In genomic region chr7:31017104-31017901, GRCm38 (mm10) we compare ENCODE assay signal across 8 mouse cellular contexts. TPM values are rescaled to one million over a fixed set of nuclear protein-coding genes. Genes with fewer than 3 reads are reported as not detected.
DNase-seq lines count a peak whose midpoint lies in the region; ATAC-seq and TF ChIP-seq lines count a peak whose summit lies in the region.
"Had no signal": no experiment of that assay in that cellular context is flagged by ENCODE, and none has a peak within 500 bp of the region (broad histone marks: within the 10 kb centered on the region; RNA-seq: fewer than 3 reads in every experiment).

No protein-coding gene starts in this region.

- no peak overlapping the region for H3K4me3 ChIP-seq in liver, adult 2 months (ENCODE audit: insufficient read depth, low read depth, low read length)
- H3K4me3 ChIP-seq in stomach, embryonic 14.5 days (ENCODE audit: low read depth, low read length): no peak overlapping the region
- H3K4me3 ChIP-seq: erythroblast, embryonic 14.5 days had no signal

- H3K27me3 ChIP-seq in liver, adult 2 months (ENCODE audit: control insufficient read depth, insufficient read depth, low read length): no peaks in the 10 kb centered on the region
- H3K27me3 ChIP-seq in stomach, embryonic 14.5 days (ENCODE audit: control insufficient read depth, insufficient read depth, low read length): no peaks in the 10 kb centered on the region

- WGBS in liver, adult 2 months: 62% methylated on average over 10 of the region's 10 CpGs
- 34% methylated on average over 10 of the region's 10 CpGs for WGBS in stomach, embryonic 14.5 days

- H3K9me3 ChIP-seq in stomach, embryonic 14.5 days (ENCODE audit: control insufficient read depth, low read depth, low read length): no peaks in the 10 kb centered on the region

- peaks cover 5% of the 10 kb centered on the region; the same call in 1 of the 2 replicates for H3K4me1 ChIP-seq in liver, adult 2 months (ENCODE audit: control insufficient read depth, insufficient read depth, low read length)
- H3K4me1 ChIP-seq in stomach, embryonic 14.5 days (ENCODE audit: control insufficient read depth, insufficient read depth, low read length): peaks cover 6% of the 10 kb centered on the region; the same call in 1 of the 2 replicates

- no peak overlapping the region for H3K4me2 ChIP-seq in stomach, embryonic 14.5 days (replicated peaks; ENCODE audit: low read depth, low read length)

- no peaks in the 10 kb centered on the region for H3K36me3 ChIP-seq in liver, adult 2 months (ENCODE audit: control insufficient read depth, insufficient read depth, low read length)
- H3K36me3 ChIP-seq in stomach, embryonic 14.5 days (ENCODE audit: control insufficient read depth, insufficient read depth, low read length): no peaks in the 10 kb centered on the region

- H3K9ac ChIP-seq in liver, adult 2 months (ENCODE audit: low read depth, low read length): no peak overlapping the region
- H3K9ac ChIP-seq in stomach, embryonic 14.5 days (replicated peaks; ENCODE audit: low read depth, low read length): no peak overlapping the region

- no peak for TF ChIP-seq POLR2A in liver, adult 2 months (IDR thresholded peaks at IDR 0.05; ENCODE audit: extremely low read depth, insufficient read depth, low read length)

- no peak overlapping the region for H3K27ac ChIP-seq in liver, adult 2 months (replicated peaks; ENCODE audit: insufficient read depth, low read depth, low read length)
- no peak overlapping the region for H3K27ac ChIP-seq in stomach, embryonic 14.5 days (ENCODE audit: low read length)

- DNase-seq in liver, adult 2 months (ENCODE audit: extremely low read depth, low read depth, low spot score): peak; percentile 19
- DNase-seq in liver: no peak
- DNase-seq in adrenal gland, postnatal 14 days: peak; percentile 32
- DNase-seq in frontal cortex, postnatal 25 days (ENCODE audit: low spot score in 2 of 2): peak; percentile 36 to 56
- peak; percentile 78 to 83 for DNase-seq in left cerebral cortex, adult 18-20 months (ENCODE audit: low spot score in 2 of 2)
- DNase-seq in spleen, adult 12 weeks (ENCODE audit: low spot score): no peak

- H3K79me2 ChIP-seq in liver, adult 2 months (ENCODE audit: control insufficient read depth, insufficient read depth, low read length): no peaks in the 10 kb centered on the region

- no peak for TF ChIP-seq CTCF in liver, adult 2 months (IDR thresholded peaks at IDR 0.05; ENCODE audit: low read depth, low read length)

- ATAC-seq in stomach, embryonic 14.5 days (ENCODE audit: insufficient number of reproducible peaks, insufficient read depth, low FRiP score, low read depth): peak; percentile 40; the same call in 1 of the 2 replicates

RNA-seq across cellular contexts. Expression of gene Fxyd5, which starts 25.0 kb away (rescaled TPM):
- total RNA-seq in liver, adult 2 months (2014; rRNA removed): 3.6 and 3.8 TPM in 2 replicates
- polyA plus RNA-seq in liver, adult 2 months (2012; rRNA removed): 5.4 and 7.8 TPM in 2 replicates
- total RNA-seq in adrenal gland, postnatal 14 days (2021): 32.7 and 63.0 TPM in 2 replicates
- 10 to 100 TPM; 35.5 to 36.7 TPM for total RNA-seq in left cerebral cortex, adult 18-20 months (2021)
- 19.9 and 20.2 TPM in 2 replicates for polyA plus RNA-seq in stomach, embryonic 14.5 days (2014; fragmentation: Nextera tagmentation; extraction: Ambion mirVana)

RNA-seq across cellular contexts. Expression of gene Fxyd7, which starts 34.0 kb away (rescaled TPM):
- total RNA-seq in liver, adult 2 months (2014; rRNA removed): 0.47 TPM in 1 of 2 replicates, not detected in the other
- 0.40 and 0.92 TPM in 2 replicates for polyA plus RNA-seq in liver, adult 2 months (2012; rRNA removed)
- total RNA-seq in adrenal gland, postnatal 14 days (2021): 3.6 and 10.7 TPM in 2 replicates
- total RNA-seq in left cerebral cortex, adult 18-20 months (2021): 100 to 1,000 TPM; 148 to 187 TPM
- 35.7 and 42.2 TPM in 2 replicates for polyA plus RNA-seq in stomach, embryonic 14.5 days (2014; fragmentation: Nextera tagmentation; extraction: Ambion mirVana)
- polyA plus RNA-seq: erythroblast, embryonic 14.5 days had no signal

RNA-seq across cellular contexts. Expression of gene Fxyd1, which starts 39.7 kb away (rescaled TPM):
- 127 and 154 TPM in 2 replicates for total RNA-seq in liver, adult 2 months (2014; rRNA removed)
- 1,507 and 1,555 TPM in 2 replicates for polyA plus RNA-seq in liver, adult 2 months (2012; rRNA removed)
- total RNA-seq in adrenal gland, postnatal 14 days (2021): 340 and 374 TPM in 2 replicates
- total RNA-seq in left cerebral cortex, adult 18-20 months (2021): 10 to 100 TPM; 74.1 to 90.2 TPM
- 86.7 and 99.3 TPM in 2 replicates for polyA plus RNA-seq in stomach, embryonic 14.5 days (2014; fragmentation: Nextera tagmentation; extraction: Ambion mirVana)

RNA-seq across cellular contexts. Expression of gene Lgi4, which starts 41.8 kb away (rescaled TPM):
- total RNA-seq in liver, adult 2 months (2014; rRNA removed): 0.07 and 0.18 TPM in 2 replicates
- 0.04 and 0.09 TPM in 2 replicates for polyA plus RNA-seq in liver, adult 2 months (2012; rRNA removed)
- total RNA-seq in adrenal gland, postnatal 14 days (2021): 5.6 TPM in 2 replicates
- 10 to 100 TPM; 32.9 to 35.9 TPM for total RNA-seq in left cerebral cortex, adult 18-20 months (2021)
- 0.78 and 1.7 TPM in 2 replicates for polyA plus RNA-seq in stomach, embryonic 14.5 days (2014; fragmentation: Nextera tagmentation; extraction: Ambion mirVana)
- polyA plus RNA-seq: erythroblast, embryonic 14.5 days had no signal

RNA-seq across cellular contexts. Expression of gene Fam187b, which starts 43.7 kb away (rescaled TPM):
- total RNA-seq in liver, adult 2 months (2014; rRNA removed): 2.4 and 3.0 TPM in 2 replicates
- 3.7 and 3.9 TPM in 2 replicates for polyA plus RNA-seq in liver, adult 2 months (2012; rRNA removed)
- 0.34 and 1.1 TPM in 2 replicates for total RNA-seq in adrenal gland, postnatal 14 days (2021)
- total RNA-seq in left cerebral cortex, adult 18-20 months (2021): under 1 TPM in 1 of 2 experiments, not detected in 1; 0.28 TPM
- polyA plus RNA-seq in stomach, embryonic 14.5 days (2014; fragmentation: Nextera tagmentation; extraction: Ambion mirVana): 6.4 and 7.1 TPM in 2 replicates
- polyA plus RNA-seq: erythroblast, embryonic 14.5 days had no signal

Comparison
In these comparisons a context has a peak if more than half of its experiments do, and no peak if none do; other contexts are left out.
1. DNase-seq: peak in liver, adult 2 months (single experiment), adrenal gland, postnatal 14 days (single experiment), frontal cortex, postnatal 25 days (2 of 2) and left cerebral cortex, adult 18-20 months (2 of 2); none in liver (single experiment) and spleen, adult 12 weeks (single experiment).
2. RNA of gene Fxyd7, which starts 34.0 kb away (total RNA-seq): 148 to 187 TPM in left cerebral cortex, adult 18-20 months; 3.6 to 10.7 TPM in adrenal gland, postnatal 14 days and 0.47 TPM in liver, adult 2 months; every median in the first group is over 10 times any median in the second.